Mouse (Mus musculus) adipocyte (in vitro differentiated cells): ENCODE data around the gene Tfap2d.

Experiments used
- DNase-seq: peaks from one replicate; pipeline ENCODE4 v3.0.0-alpha.2; 2016; ENCODE audit warnings: low spot score

Tfap2d gene

DNA sequence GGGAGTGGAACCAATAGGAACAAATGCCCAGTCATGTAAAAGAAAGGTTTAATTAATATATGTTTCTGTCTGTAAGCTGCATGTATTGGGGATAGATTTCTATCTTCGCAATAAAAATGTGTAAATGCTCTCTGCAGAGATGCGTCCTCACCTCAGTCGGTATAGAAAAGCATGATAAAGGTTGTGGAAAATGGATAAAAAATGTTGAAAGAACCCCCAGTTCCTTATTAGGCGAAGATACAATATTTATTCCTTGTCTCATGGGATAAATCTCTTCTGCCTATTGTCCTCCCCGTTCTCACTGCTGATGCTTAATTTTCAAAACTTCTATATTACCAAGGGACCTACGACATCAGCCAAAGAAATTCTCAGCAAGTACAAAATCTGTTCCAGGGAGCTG, at the start of gene Tfap2d:
Gene Tfap2d (plus strand): TSS at position 392 of the 400 bp plus-strand sequence.
- no peak for DNase-seq

DNA sequence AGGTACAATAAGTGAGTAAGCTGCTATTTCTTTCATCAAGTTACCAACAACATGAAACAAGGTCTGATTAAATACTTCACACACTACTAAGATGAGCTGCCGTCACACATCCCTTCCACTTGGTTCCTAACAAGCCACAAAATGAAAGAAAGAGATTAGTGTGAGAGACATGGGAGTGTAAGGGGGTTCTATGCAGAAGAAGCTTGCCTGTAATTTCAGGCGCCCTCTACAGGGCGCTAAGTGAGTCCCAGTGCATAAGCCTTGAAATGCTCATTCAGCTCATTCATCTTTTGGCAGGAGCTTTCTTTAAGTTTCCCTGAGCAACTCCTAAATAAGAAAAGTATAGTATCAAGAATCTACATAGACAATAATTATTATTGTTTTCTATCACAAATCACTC, 46.5 kb upstream of the Tfap2d start:
- DNase-seq = no peak

DNA sequence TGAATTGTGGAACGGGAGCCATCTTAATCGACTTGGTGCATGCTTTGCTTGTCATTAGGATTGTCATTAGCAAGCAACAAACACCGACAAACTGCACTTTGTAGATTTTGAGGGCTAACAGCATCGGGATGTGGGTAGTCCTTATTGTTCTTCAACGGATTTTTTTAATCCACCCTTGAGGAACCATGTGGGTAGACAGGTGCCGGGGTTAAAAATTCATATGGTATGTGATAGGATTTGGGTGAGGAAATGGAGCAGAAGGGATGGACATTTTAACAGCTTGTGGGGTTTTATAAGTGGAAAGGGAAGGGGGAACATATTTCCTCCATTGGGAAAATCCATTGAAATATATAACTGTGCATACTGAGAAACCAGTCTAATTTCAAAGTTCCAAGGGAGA, 46.0 kb upstream of the Tfap2d start:
- no peak for DNase-seq

DNA sequence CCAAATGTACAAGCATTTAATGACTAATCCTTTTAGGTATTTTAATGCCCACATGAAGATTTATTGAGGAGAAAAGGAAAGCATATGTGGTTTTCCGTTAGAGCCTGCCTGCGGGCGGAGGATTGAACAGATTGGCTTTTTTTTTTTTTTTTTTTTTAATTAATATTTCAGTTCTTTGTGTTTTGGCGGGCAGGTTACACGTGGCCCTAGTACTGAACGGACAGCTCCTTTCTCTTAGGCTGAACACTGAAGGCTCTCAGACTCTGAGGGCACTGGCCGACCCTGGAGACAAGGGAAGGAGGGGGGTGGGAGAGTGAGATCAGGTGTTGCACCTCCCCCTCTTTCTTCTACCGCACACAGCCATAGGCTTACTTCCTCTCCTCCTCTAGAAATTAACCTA, 14.7 kb upstream of the Tfap2d start:
- DNase-seq = no peak

DNA sequence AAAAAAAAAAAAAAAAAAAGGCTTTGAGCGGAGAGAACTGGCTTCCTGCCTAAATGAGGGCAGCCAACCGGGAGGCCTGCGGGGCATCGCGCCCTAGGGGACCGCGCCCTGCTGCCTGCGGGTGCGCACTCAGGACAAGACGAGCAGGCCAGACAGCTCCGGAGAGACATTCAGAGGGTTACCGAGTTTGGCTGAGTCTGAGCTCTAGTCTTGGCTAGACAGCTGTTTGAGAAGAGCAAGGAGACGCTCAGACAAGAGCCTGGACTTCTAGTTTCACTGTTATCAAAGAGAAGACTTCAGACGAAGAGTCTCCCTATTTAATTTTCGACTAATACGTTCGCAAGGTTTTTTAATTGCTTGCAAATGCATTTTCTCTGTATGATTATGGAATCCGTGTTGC, 5.9 kb upstream of the Tfap2d start:
- no peak for DNase-seq

DNA sequence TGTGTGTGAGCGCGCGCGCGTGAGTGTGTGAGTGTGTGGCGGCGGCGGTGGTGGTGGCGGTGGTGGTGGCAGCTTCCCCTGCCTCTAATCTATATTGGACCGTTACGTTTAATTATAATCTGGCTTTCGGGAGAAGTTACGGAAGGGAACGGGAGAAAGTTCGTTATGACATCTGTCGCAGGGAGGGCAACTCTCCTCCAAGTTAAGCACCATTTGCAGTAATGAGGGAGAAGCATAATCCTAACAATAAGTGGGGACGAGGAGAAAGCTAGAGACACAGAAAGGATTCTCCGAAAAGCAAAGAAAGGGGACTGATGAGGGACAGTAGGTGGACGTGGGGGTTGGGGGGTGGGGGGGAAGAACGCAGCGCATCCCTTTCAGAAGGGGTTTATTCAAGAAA, 494 bp downstream of the Tfap2d start:
- DNase-seq = no peak

DNA sequence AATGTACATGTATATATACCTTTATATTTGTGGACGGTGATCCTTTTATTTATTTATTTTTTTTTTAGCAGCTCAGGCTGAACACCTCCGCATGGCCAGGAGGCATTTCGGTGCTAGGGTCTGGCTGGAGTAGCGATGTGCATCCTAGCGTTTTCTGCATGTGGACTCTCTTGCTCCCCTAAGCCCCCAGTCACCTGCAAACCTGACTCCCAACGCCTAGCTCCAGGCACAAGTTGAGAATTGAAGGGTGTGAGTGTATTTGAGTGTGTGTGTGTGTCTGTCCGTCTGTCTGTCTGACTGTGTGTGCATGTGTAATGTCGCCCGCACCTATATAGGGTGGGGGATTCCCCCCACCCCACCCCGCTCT, 937 bp downstream of the Tfap2d start:
- no peak for DNase-seq

DNA sequence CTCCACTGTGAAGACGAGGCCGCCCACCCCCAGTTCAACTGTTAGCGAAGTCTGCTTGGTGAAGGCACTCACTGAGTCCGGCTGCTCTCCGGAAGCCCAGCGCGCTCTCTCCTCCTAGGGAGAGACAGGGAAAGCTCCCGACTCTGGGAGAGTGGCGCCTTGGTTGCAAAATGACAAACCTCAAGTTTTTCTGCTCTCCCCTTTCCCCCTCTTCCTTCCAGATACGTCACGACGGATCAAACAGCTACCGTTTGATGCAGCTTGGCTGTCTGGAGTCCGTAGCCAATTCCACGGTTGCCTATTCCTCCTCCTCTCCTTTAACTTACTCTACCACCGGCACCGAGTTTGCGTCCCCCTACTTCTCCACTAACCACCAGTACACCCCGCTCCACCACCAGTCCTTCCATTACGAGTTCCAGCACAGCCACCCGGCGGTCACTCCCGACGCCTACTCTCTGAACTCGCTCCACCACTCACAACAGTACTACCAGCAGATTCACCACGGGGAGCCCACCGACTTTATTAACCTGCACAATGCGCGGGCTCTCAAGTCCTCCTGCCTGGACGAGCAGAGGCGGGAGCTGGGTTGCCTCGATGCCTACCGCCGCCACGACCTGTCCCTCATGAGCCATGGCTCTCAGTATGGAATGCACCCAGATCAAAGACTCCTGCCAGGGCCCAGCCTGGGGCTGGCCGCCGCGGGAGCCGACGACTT, 1.5 kb downstream of the Tfap2d start:
- DNase-seq = no peak

DNA sequence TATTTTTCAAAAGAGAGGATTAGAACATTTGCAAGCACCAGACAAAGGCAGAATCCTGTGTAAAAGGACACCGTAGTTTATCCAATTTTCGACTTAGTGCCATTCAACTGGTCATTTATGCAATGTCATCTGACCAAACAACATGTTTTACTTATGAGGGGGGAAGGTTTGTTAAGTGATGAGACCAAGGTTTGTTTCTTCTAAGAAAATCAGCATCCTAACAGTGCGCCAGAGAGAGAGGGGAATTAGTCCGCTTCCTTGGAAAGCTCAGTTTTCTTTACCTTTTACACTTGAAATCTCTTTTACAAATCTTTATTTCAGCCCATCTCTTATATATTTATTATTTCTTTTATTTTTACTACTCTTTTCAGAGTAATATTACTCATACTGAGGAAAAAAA, 3.6 kb downstream of the Tfap2d start:
- no peak for DNase-seq

DNA sequence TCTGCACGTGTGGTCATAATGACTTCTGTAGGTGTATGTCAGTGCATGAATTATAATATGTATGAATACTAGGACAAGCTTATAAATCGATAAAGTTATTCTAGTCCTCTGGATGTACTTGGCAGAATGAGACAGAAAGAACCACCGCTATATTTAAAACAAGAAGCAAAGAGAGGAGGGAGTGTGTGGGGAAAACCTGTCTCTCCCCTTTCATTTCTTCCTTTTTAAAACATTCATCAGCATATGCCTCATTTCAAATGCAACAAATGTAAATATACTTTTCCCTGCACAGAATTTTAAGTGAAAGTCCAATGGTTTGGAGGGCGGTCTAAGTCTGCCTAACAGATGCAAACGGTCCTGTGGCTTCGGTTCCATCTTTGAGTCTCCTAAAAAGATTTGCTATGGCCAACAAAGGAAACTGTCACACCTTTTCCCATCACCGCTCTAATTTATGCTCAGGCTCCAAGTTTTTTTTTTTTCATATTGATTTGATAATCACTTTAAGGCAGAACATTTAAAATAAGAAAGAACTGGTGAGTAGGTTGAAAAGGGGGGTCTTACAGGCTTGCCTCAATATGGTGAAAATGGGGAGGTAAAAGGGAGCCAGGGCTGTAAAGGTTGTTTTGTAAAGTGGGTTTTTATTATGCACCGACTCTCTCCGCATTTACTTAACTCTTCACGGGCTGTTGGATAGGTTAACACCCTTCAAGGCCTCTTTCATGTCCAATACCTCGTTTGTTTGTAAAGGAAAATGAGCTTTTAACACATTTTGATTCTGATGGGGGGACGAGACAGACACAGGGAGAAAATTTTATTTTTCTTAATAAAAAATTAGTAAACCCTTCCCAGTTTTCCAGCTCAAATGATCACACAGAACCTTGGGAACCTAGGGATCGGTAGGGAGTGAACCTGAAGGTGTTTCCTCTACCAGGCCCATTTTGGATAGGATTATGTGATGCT, 4.3 kb downstream of the Tfap2d start:
- no peak for DNase-seq

DNA sequence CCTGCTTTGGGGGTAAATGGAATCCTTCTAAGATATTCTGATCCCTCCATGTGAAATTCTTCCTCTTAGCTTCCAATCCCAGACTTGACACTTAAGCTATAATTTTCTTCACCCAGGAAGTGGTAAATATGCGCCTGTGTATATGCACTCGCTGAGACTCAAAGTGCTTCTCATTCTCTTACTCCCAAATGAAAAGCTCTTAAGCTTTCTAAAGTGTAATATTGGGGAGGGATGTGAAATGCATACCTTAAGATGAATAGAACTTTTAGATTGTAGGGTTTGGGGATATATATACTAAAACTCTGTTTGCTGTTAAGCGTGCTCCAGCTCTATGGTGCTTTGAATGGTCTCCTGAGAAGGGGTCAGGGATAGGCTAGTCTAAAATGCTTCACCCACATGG, 5.0 kb downstream of the Tfap2d start:
- no peak for DNase-seq

DNA sequence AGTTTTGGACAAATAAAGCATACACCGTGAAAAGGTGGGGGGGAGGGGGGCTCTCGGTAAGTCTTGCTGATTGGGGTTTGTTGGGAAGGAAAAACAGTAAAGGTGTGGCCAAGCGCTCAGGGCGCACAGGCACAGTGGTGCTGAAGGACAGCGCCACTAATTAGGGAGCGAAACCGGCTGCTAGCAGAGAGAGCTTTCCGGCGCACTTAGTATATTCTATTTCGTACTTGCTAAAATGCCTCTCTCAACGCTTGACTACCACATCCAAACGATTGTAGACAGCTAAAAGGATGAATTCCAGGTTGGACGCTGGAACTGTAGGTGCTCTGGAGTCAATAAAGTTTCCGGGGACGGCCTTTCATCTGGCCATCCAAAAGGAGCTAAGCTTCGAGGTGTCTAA, 6.9 kb downstream of the Tfap2d start:
- no peak for DNase-seq

DNA sequence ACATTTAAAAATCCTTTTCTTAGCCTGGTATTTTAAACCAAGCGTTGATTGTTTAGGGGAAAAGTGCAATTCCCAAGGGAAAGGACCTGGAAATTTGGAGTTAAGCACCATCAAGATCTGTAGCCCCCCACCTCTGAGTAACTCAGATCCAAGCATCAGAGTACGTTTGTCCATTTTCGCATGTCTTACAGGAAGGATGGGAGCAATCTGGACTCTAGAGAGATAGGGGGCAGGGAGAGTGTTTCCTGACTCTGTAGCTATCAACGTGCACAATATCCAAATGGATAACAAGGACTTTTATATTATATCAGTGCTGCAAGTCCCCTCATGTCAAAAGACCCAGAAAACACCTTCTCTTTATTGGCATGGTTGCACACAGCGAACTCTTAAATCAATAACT, 7.4 kb downstream of the Tfap2d start:
- DNase-seq = no peak

DNA sequence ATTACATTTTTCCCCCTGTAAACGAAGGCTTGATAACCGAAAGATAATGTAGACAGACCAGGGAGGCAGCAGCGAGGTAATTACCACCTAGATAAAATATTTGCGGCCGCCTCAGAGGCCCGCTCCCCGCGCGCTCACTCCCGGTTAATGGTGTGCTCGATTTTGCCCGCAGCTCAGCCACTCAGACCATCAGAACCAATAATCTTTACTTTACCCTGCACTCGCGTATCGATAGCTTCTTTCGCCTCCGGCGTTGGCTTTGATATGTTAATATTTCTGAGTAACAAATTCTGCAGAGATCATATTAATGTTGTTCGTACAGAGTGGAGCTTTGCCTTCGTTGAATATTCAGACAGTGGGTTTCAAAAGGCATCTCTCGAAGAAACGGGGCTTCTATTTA, 8.2 kb downstream of the Tfap2d start:
- DNase-seq = no peak

DNA sequence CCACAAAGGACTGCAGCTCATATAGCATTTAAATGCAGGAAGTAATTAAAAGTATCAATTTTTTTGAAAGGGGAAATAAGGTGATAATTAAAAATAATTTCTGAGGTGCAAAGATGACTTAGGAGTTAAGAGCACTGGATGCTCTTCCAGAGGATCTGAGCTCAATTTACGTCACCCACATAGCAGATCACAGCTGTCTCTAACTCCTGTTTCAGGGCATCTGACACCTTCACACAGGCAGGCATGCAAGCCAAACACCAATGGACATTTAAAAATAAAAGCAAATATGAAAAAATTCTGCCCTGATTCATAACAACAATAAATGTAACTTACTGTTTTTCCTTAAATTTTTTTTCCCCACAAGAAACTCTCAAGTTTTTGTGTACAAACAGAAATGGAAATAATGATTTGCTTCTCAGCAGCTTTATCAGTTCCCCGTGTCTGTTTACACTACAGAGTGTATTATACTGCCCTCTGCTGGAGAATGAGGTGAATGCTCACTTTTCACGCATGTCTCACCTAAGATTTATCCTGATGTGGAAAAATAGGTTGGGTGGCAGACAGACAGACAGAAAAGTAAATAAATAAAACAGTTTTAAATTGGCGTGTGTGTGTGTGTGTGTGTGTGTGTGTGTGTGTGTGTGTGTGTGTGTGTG, 76.0 kb downstream of the Tfap2d start:
- DNase-seq = peak; percentile 27

DNA sequence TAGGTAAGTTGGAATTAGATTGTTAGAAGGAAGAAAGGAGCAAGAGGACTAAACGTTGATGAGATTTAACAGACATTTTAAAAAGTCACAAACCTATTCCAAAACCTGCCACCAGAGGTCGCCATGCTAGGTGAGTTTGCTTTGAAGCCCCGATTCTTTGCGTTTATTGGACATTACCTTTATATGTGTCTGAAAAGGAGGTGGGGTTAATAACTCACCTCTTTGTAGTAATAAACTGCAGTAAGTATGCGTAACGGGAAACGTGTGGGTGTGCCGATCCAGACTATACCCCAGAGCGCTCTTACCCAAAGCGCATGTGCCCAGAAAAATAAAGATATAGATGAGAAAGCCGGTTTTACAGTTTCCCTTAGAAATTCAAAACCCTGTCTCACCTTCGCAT, 102.8 kb downstream of the Tfap2d start:
- peak; percentile 21 for DNase-seq

DNA sequence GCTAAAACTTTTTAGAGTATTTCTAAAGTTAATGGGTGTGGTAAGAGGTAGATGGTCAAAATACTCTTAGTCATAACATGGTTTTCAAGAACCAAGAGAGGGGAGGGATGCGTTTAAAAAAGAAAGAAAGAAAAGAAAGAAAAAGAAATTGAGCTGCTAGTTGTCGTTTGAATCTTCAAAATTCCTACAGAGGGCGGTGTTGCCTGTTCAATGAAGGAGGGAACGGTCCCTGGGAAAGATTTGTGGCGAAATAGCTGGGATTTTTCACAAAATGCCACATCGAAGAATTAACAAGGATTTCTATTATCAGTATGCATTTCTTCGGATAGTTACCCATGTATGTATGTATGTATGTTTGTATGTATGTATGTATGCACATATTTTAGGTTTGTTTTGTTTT, 103.4 kb downstream of the Tfap2d start:
- peak; percentile 6 for DNase-seq

DNA sequence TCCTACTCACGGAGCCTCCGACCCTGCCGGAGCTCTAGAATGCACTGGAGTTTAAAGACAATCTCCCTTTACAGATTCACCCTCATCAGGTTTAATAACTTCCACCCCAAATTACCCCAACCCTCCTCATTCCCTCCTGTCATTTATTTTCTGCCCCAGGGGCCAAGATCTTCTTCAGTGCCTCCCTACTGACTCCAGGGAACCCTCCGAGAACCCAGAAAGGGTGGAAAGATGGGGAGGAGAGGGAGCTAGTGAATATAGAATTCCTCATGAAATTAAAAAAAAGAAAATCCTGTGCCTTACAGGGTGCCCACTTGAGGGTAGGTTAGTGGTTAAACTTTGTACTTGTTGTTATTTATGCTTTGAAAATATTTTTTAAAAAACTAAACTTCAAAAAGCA, 104.8 kb downstream of the Tfap2d start:
- no peak for DNase-seq

DNA sequence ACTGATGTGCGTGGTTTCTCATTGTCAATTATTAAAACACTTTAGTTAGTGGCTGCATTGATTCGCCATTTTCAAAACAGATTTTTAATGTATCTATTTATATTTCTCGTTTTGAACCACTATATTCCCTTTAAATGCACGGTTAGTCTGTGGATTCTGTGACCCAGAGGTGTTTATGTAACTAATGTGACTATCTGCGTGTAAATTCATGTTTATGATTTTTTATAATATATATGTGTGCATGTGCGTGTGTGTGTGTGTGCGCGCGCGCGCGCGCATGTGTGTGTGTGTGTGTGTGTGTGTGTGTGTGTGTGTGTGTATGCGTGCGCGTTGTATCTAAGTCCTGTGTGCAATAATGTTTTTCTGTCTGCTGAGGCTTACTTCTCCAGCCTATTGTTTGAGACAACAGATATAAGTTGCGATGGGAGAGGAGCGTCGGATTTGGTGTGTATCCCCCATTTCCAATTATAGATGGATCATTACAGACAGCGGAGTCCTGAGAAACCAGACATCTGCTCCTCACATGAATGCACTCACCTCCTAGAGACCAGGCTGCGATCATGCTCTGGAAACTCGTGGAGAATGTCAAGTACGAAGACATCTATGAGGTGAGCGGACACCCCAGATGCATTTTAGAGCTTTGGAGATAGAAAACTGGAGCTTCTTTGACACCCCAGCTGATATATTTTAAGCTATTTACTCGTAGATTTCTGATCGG, 106.0 kb downstream of the Tfap2d start, which contains the start of gene Tfap2b:
Gene Tfap2b (plus strand): TSS at position 274 of the 718 bp plus-strand sequence.
- no peak for DNase-seq

DNA sequence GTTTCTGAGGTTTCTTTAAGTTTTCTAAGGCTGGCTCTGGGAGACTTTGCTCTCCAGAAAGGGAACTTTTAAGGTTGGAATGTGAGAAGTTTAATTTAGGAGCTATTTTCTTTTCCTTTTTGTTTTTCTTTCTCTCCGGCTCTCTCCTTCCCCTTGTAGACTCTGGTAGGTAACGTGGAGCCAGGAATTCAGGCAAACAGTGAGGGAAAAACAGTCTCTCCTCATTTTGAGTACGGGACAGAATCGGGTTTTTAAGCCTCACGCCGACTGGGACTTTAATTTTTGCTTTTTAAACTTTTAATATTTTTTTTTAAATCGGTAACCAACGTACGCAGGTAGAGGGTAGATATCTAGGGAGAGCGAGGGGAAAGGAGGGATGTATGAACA, 106.5 kb downstream of the Tfap2d start:
- no peak for DNase-seq

DNA sequence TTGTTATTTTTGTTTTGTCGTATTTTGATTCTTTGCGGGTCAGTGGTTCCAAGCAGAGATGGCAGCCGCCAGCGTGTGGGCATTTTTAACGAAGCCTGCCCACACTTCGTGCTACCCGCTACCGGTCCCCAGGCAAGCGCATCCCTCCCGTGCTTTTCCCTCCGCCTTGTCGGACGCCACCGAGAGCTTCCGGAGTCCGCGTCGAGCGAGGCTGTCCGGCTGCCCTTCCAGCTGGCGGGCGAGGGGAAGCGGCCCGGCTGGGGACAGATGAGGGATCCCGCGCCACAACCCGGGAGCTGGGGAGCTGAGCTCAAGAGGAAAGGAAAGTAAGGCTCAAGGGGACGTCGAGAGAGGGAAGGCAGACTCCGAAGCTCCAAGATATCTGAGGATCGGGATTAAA, 107.0 kb downstream of the Tfap2d start:
- no peak for DNase-seq
